Mouse (Mus musculus) brain, embryonic 14.5 days (tissue): ENCODE results near the gene Akr1b8.
"Not testable (repeated sequence)": the region's sequence is repeated elsewhere in the genome, so short reads cannot be mapped to it uniquely, and the experiment has no call there.

Experiments used
- CTCF ChIP-seq: fragments of 200-500 bp; IDR thresholded peaks from 2 replicates; pipeline ENCODE4 v1.5.1; 2012; ENCODE audit warnings: inconsistent platforms, mild to moderate bottlenecking, moderate library complexity, borderline replicate concordance; ENCODE audit not compliant: insufficient read depth, insufficient read length; ENCODE audit errors: extremely low read depth
- POLR2A ChIP-seq: fragments of 200-500 bp; IDR thresholded peaks from 2 replicates; pipeline ENCODE4 v1.6.1; 2012; ENCODE audit warnings: mild to moderate bottlenecking, inconsistent platforms, borderline replicate concordance; ENCODE audit not compliant: poor library complexity, insufficient read depth, insufficient read length, severe bottlenecking; ENCODE audit errors: extremely low read depth

- TF ChIP-seq POLR2A, CTCF: not testable (repeated sequence)
These were observed 22.1 kb upstream of the Akr1b8 start for GRCm38 (mm10) chr6:34331804-34332203.
